Mouse (Mus musculus) gastrocnemius, postnatal 10 days (tissue): Measurements from ENCODE around the gene Slc16a2. TPM values are rescaled to one million over a fixed set of nuclear protein-coding genes. Genes with fewer than 3 reads are reported as not detected.
"Not testable (repeated sequence)": the region's sequence is repeated elsewhere in the genome, so short reads cannot be mapped to it uniquely, and the experiment has no call there.

Experiments used
- DNase-seq: peaks from one replicate; pipeline ENCODE4 v3.0.0; 2021; ENCODE audit warnings: mixed read lengths
- total RNA-seq, 2 experiments: library from RNA; stranded (reverse); gene quantifications; 2 replicates each; pipeline ENCODE4 v1.2.3; 2021

The Slc16a2 gene
- total RNA-seq, 2 experiments from 2014 or later, result 8.3 to 14.2 TPM

GRCm38 (mm10) chrX:103734041-103734625, 87.7 kb downstream of the Slc16a2 start:
- no peak for DNase-seq

- no peak for DNase-seq
Observed at GRCm38 (mm10) chrX:103733091-103733490, 88.7 kb downstream of the Slc16a2 start.

- no peak for DNase-seq
Observed at GRCm38 (mm10) chrX:103732033-103732703, 89.6 kb downstream of the Slc16a2 start.

GRCm38 (mm10) chrX:103722437-103722836, 99.3 kb downstream of the Slc16a2 start:
- no peak for DNase-seq

- DNase-seq, result no peak
Observed at GRCm38 (mm10) chrX:103719618-103720185, 102.1 kb downstream of the Slc16a2 start.

- no peak for DNase-seq
Observed at GRCm38 (mm10) chrX:103712922-103713321, 108.9 kb downstream of the Slc16a2 start.

GRCm38 (mm10) chrX:103709671-103710070, 112.1 kb downstream of the Slc16a2 start:
- DNase-seq, result no peak

- DNase-seq, result no peak
Observed at GRCm38 (mm10) chrX:103708592-103708991, 113.2 kb downstream of the Slc16a2 start.

- no peak for DNase-seq
Observed at GRCm38 (mm10) chrX:103704611-103705010, 117.2 kb downstream of the Slc16a2 start.

- DNase-seq, result peak; percentile 27
Observed at GRCm38 (mm10) chrX:103704024-103704423, 117.8 kb downstream of the Slc16a2 start.

- no peak for DNase-seq
Observed at GRCm38 (mm10) chrX:103697796-103698195, 124.0 kb downstream of the Slc16a2 start.

GRCm38 (mm10) chrX:103696081-103696519, 125.7 kb downstream of the Slc16a2 start:
- no peak for DNase-seq

GRCm38 (mm10) chrX:103695165-103695996, 126.4 kb downstream of the Slc16a2 start:
- peak; percentile 59 for DNase-seq

- peak; percentile 10 for DNase-seq
Observed at GRCm38 (mm10) chrX:103694787-103695164, 127.0 kb downstream of the Slc16a2 start.

- DNase-seq, result no peak
Observed at GRCm38 (mm10) chrX:103694381-103694780, 127.4 kb downstream of the Slc16a2 start.

- no peak for DNase-seq
Observed at GRCm38 (mm10) chrX:103692916-103693315, 128.9 kb downstream of the Slc16a2 start.

GRCm38 (mm10) chrX:103688551-103688950, 133.2 kb downstream of the Slc16a2 start:
- DNase-seq, result no peak

GRCm38 (mm10) chrX:103674674-103675073, 147.1 kb downstream of the Slc16a2 start:
- no peak for DNase-seq

GRCm38 (mm10) chrX:103673761-103674160, 148.0 kb downstream of the Slc16a2 start:
- DNase-seq, result no peak

- no peak for DNase-seq
Observed at GRCm38 (mm10) chrX:103670245-103670644, 151.5 kb downstream of the Slc16a2 start.

- DNase-seq, result not testable (repeated sequence)
Observed at GRCm38 (mm10) chrX:103664445-103664844, 157.3 kb downstream of the Slc16a2 start.

- no peak for DNase-seq
Observed at GRCm38 (mm10) chrX:103658985-103659384, 162.8 kb downstream of the Slc16a2 start.

- DNase-seq, result no peak
Observed at GRCm38 (mm10) chrX:103653021-103653420, 168.8 kb downstream of the Slc16a2 start.
